Mouse (Mus musculus) c-Kit-positive CD71-positive TER-119-negative erythroid progenitor cells, embryonic 14.5 days (primary cell): ENCODE measurements around the gene Aatk.

ENCODE experiments used
- DNase-seq: peaks from one replicate; pipeline ENCODE4 v3.0.0-alpha.2; 2013; ENCODE audit warnings: low read depth

The Aatk gene

DNA sequence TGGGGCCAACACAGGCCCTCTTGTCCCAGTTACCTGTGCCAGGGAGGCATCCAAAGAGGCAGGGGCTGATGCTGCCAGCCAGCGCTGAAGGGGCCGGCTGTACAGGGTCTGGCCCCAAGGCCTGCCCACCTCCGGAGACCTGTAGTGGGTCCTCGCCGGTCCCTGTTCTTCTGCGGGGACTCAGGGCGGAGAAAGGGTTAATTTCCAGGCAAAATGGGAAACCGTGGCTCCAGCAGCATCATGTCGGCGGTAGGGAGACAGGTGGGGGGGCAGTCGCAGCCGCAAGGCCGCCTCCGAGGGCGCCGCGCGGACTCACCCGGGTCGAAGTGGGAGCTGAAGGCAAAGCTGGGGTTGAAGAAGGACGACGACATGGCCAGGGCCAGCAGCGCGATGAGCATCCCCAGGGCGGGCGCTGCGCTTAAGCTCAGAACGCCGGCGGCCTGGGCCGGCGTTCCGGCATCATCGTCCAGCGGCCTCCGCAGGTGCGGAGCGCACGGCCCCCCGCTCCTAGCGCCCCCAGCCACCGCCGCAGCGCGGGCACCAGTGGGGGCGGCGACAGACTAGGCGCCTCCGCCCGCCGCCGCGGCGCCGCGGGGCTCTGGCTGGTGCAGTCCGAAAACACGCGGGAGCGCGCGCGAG, at the start of gene Aatk:
Gene Aatk (minus strand): TSS at position 615 of the 639 bp plus-strand sequence.
- no peak for DNase-seq

DNA sequence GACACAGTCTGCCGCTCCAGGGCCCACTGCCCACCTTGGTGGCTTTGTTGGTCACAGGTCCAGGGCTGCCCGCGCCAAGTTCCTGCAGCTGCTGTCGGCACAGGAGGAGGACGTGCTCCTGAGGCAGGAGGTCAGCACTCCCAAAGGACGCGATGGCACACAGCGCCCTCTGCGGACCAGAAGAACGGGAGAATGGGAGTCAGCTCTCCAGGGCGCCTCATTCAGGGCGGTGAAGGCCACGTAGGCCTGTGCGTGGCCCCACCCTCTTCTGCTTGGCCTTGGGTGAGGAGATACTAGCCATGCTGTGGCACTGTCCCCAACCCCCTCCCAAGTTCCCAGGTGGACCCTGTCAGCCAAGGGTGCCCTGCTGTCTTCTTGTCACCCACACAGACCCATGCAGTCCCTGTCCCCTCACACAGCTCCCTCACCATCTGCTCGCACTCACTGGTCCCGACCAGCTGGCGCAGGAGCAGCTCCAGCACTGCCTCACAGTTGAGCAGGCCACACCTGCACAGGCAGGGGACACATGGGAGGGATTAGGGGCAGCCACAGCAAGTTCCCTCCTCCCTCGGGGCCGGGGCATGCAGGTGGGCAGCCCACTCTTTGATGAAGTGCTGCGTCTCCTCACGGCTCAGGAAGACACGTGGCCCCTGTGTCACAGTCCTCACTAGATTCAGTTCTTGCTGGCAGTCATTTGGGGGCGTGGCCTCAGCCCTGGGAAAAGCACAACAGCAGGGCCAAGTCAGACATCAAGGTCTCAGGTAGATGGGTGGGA, 46.0 kb upstream of the Aatk start:
- no peak for DNase-seq

DNA sequence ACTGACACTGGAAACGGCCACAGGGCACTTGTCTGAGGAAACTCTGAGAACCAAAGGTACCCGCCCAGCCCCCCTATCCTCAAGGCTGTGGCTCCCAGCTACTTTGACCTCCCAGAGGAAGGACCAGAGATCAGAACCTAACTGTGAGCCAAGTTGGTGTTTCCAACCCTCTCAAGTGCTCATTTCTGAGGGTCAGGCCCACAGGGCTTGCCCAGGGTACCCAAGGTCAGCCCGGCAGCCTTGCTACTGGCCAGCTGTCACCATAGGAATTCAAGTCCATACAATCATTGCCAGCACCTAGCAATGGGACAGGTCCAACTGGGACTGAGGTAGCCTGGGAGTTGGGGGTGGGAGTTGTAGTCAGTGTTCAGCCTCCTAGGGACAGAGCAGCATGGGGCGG, 43.7 kb upstream of the Aatk start:
- DNase-seq: no peak

DNA sequence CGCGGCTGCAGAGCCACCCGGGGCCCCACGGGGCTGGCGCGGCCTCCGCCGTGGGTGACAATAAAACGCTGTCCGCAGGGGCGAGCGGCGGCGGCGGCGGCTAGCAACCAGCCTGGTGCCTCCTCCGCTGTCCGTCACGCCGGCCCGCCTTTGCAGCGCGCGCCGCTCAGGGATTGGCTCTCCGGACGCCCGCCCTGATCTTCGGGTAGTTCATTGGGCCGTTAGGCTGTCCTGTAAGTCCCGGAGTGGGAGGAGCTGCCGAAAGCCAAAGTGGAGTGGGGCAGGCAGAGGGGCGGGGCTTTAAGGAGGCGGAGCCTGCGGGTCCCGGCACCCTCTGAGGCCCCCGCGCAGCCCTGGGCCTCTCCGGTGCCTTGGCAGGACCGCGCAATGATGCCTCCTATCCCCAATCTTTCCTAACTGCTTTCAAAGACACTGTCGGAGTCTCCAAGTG, 39.8 kb upstream of the Aatk start, which contains the start of gene Cep131:
Gene Cep131 (minus strand): TSS at position 126 of the 451 bp plus-strand sequence.
- DNase-seq: peak; percentile 98

DNA sequence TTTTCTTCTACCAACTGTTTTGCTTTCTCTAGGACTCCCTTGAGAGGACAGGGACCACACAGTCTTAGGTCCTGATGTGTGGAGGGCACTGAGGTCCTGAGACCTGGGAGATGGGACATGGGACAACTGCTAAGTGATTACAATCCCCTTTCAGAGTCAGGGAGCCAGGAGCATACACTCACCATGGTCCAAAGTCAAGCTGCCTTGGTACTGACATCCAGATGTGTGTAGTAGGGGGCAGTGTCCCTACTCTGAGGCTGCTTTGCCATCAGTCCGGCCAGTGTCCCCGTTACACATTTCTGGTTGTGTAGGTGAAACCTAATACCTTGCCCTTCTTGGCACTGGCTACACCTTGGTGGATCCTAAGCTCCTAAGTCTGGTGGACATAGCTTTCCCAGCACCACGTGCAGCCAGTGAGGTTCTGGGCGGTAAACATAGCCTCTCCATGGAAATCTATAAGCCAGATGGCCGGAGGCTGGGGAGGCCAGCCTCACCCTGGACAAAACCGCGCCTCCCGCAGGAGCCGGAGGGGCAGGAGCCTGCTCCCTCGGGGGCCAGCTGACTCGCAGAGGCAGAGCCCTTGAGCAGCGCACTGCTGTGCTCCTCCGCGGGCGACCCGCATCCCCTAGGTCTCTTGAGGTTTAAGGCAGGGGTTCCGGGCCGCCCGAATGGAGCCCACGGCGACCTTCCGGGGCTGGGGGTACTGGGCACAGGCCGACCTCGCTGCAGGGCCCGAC, 39.1 kb upstream of the Aatk start:
- DNase-seq: no peak

DNA sequence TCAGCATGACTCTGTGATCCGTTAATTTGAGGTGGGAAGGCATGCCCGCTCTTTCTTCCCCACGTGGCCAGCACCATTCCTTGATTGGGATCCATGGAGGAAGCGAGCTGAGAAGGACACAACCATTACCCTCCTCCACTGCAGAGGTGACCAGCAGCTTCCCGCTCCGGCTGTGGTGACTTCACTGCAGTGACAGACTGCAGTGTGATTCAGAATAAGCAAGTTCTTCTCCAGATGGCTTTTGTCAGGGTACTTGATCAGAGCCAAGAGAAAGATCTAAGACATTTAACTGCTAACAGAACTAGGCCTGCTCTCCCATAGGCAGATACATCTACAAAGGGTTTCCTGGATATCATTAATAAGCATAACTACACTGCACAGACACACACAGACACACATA, 33.3 kb upstream of the Aatk start:
- no peak for DNase-seq

DNA sequence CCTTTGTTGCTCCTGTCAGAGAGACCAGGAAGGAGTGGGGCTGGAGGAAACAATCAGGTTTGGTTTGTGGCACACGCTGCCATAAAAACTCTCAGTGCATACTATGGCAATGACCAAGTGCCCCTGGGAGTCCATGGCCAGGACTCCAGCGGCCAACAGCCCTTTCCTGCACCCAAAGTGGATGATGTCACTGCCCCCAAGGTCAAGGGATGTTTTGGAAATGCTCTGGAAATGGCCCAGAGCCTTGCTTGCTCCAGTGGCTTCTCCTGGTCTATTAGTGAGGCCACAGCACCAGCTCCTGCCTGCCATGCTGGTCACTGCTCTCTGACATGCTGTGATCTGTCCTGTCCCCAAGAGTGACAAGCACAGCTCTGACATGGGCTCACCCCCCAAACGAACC, 29.2 kb upstream of the Aatk start:
- DNase-seq: no peak

DNA sequence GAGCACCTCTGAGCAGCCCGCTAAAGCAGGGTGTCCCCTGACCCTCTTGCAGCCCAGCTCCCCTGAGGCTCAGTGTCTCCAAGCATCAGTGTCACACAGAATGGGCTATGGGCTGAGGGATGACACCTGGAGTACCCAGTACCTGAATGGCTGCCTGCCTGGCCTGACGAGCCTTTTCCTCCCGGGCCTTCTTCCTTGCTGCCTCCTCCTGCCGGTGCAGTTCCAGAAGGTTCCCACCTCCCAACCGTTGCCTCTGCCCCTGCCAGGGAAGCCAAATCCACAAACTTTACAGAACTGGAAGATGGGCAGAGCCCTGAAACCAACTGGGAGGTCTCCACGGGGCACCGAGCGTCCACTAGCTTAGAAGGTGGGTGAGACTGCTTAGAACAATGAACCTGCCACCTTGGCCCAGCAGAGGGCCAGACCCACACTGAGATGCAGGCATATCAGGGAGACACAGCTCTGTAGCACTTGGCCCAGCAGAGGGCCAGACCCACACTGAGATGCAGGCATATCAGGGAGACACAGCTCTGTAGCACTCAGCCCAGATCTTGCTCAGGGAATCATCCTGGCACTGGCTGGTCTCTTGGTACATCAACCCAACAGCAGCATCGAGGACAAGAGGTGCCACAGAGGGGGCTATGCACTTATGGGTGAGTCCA, 26.1 kb upstream of the Aatk start:
- DNase-seq: no peak

DNA sequence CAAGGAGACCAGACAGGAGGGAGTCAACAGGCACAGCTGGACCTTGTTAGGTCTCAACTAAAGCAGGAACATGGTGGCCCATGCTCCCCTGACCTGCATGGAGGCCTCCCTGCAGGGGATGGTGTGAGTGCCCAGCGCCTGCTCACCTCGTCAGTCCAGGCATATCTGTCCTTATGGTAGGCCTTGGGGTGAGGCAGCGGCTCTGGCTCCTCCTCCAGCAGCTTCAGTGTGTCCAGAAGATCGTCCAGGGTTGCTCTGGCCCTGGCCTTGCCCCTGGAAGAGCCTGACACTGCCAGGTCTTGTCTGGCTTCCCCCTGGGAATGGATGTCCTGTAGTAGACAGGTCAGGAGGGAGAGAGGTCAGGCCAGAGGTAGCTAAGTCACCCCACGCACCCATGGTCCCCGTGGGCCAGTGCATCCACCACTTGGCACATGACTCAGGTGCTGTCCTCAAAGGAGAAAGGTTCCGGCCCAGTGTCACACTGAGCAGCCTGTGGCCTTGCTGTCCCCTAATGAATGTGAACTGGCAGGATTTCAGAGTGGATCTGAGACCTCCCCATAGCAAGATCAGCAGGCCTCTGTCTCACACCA, 24.9 kb upstream of the Aatk start:
- DNase-seq: no peak

DNA sequence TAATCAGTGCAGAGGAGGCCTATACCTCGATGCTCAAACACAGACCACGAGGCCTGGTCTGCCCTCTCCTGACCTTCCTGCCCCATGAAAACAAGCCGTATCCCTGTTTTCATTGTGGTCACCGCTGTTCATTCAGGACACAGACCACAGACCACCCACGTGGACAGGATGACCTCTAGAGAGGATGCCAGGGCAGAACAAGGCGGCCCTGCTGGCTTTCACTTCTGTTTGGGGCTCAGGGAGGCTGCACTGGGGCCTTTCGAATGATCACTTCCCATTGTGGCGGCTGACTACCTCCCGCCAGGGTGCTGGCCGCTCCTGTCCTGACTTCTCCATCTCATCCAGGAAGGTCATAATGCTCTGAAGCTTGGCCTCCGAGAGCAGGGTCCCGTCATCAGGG, 24.1 kb upstream of the Aatk start:
- no peak for DNase-seq

DNA sequence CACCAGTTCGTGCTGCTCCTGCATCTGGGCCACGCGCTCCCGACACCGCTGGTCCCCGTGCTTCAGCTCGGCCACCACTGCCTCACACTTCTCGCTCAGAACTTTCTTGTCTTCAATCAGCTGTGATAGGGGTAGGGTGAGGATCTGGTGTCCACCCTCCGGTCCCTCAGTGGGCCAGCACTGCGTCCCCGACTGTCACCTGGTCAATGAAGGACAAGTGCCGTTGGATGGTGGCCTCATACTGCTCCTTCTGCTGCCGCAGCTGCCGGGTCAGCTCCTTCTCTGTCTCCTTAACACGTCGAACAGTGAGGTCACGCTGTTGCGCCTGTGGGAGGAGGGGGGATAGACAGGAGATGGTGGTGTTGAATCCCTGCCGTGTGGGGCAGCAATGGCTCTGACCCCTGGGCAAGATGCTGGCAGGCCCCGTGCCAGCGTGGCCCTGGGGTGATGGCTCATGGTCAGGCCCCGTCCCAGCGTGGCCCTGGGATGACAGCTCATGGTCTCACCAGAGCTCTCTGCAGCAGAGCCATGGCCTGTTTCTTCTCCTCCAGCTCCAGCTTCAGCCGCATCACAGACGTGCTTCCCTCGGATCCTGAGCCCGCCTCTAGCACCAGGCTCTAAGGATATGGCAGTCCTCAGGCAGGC, 23.4 kb upstream of the Aatk start:
- no peak for DNase-seq

DNA sequence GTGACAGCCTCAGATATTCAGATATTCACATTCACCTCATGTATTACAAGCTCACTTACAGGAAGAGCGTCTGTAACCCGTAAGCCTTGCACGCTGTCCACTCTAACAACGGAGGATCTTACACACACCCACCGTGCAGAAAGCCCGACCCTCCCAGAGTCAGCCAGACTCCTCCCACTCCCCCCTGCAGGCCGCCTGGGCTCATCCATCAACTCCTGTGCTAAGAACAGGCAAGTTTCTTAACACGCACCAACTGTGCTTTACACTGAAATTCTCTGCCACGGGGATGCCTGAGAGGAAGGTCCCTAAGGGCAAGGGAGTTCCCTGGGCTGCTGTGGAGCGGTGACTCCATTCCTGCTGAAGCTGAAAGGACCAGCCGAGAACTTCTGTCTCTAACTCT, 22.3 kb upstream of the Aatk start:
- no peak for DNase-seq

DNA sequence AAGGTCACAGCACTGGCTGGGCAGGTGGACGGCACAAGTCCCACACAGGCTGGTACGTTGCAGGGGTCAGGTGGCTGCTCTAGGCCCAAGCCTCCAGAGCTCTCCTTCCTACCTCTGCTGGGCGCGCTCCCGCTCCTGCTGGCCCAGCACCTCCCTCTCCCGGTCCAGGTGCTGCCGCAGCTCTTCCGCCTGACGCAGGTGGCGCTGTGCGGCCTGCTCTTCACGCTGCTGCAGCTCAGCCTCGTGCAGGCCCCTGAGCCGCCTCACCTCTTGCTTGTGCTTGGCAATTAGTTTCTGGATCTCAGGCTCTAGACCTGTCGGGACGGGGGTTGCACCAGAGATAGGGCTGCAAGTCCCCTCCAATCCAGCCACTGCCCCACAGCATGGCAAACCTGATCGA, 20.9 kb upstream of the Aatk start:
- DNase-seq: no peak

DNA sequence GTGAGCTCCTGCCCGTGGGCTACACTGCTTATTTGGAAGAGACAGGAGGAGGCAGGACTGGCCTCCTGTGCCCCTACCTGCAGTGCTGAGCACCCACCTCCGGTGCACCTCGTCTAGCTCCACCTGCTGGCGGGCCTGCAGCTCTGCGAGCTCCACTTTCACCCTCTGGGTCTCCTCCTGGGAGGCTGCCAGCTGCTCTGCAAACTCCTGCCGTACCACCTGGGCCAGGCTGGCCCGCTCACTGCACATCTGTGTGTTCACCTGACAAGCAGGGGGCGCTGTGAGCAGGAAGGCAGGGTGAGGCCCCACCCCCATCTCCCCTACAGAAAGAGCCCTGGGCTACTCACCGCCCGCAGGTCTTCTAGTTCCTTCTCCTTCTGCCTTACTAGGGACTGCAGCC, 18.3 kb upstream of the Aatk start:
- DNase-seq: no peak

DNA sequence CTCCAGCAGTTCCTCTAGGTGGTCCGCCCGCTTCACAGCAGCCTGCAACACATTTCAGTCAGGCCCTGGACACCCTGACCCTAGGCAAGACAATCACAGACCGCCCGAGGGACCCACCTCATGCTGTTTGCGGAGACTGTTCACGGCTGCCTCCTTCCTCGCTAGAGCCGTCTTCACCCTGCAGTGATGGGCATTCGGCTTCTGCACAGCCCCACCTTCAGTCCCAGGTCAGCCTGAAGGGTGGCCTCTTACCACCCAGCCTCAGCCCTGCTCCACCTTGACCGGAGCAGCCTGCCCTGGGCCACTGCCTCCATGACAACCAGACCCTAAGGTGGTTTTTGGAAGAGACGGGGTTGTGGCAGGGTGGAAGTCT, 17.7 kb upstream of the Aatk start:
- no peak for DNase-seq

DNA sequence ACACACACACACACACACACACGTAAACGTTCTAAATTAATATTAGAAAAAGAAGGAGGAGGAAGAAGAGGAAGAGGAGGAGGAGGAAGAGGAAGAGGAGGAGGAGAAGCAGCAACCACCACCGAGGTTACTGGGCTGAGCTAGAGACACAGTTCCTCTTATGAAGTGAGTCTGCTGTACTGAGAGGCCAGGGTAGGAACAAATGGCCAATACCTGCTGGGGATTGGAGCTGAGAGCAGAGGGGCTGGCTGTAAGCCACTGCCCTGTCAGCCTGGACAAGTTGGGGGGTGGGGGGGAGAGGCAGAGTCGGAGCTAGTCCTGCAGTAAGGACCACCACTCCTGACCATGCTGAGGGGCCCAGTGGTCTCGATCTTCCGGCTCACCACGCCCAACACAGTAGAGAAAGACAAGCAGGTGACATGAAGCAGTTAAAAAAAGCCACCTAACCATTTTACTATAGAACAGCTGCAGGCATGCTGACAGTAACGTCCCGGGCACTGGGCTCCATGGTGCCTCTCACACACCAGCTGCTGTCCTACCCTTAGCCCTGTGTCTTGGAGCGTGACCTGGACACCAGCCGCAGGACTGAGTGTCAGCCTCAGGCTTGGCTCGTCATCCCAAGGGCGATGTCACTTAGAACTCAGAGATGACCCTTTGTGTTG, 17.2 kb upstream of the Aatk start:
- no peak for DNase-seq

DNA sequence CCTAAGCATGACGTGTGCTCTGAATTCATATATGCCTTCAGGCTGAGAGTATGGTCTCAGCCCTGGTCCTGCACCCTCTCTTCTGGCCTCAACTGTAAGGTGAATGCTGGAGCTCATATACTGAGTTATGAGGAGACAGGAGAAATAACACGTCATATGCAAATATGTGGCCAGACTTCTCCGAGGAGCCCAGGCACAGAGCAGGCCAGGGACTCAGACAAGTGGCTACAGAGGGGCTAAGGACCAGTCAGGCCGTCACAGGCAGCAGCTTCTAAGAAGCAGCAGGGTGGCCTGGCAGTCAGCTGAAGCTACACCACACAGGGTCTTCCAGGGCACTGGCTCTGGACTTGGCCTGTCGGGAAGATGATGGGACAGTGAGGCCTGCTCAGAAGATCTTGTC, 16.4 kb upstream of the Aatk start:
- DNase-seq: no peak

DNA sequence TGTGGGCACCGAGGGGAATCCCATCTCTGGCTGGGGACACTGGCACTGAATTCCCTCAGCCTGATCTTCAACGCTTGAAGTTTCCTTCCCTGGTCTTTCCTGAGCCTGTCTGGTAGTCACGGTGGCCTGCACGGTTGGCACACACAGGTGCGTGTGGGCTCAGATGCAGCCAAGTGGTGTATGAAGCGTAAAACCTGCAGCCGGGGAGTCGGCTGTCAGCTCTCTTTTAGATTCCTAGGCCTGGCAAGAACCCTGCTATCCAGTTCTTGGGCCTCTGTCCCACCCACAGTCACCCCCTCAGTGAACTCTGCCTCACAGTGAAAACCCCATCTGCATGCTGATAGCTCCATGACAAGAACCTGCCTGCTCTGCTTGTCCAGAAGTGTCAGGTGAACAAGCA, 13.7 kb upstream of the Aatk start:
- DNase-seq: no peak

DNA sequence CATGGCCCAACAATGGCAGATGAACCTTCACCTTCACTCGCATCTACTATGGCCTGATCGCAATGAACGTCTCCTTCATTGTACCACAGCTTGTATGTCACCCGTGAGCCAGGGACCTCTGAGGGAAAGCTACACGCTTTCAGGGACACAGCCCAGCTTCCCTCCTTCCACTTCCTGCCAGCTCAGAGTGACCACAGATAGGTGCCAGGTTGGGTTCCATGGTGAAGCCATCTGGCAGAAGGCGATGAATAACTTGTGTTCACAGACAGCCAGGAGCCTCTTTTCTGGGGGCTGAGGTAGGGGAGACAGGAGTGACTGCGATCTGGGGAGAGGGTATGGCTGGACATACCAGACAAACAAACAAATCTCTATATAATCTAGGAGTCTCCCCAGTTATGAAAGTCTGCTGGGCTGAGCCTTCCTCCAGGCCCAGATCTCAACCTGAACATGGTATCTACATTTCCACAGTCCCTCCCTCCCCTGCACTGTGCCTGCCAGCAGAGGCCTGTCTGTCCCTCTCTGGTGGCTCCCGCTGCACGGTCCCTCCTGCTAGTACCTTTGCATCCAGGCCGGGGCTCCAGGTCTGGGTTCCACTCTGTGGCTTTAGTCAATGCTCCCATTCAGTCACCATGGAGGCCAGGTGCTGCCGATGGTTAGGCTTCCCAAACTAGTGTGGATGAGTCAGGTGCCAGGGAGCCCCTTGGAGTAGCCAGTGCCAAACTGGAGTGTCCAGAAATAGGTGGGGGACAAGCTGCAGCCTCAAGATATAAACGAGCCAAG, 9.2 kb upstream of the Aatk start:
- no peak for DNase-seq

DNA sequence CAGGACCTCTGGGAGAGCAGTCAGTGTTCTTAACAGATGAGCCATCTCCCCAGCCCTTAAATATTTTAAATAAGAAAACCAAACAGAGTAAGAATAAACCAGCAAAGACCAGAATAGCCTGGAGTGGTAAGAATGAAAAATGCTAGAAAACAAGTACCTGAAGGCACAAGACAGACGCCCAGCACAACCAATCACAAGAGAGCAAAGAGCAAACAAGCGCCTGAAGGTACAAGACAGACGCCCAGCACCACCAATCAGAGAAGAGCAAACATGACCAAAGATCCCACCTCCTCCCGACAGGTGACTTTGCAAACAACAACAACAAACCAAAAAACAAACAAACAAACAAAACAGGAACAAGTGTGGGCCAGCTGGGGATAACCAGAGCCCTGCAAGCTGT, 6.9 kb upstream of the Aatk start:
- no peak for DNase-seq
